Mouse (Mus musculus) lung, postnatal 36 days (tissue): Measurements from ENCODE around the gene Slc9a3r1.

Source experiments
- DNase-seq: peaks from one replicate; pipeline ENCODE4 v3.0.0; 2022; ENCODE audit warnings: mixed read lengths

Gene Slc9a3r1

GRCm38 (mm10) chr11:115162832-115163480 lies at the start of gene Slc9a3r1:
TSS of gene Slc9a3r1 (plus strand) at chr11:115163341.
- DNase-seq = peak; percentile 100

DNA sequence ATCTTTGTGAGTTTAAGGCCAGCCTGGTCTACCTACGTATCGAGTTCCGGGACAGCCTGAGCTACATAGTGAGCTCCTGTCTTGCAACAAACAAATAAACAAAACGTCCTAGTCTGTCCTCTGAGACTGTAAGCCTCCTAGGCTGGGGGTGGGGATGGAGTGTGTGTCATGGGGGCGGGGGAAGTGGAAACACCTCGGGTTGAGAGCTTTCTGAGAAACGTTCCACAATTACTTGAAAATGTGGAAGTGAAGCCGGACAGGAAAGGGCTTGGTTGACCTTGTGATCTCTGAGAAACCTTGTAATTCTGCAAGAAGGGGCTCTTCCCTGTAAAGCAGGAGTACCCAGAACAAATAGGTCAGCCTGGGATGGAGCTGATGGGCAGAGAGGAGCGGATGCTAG lies 43.7 kb upstream of the Slc9a3r1 start:
- peak; percentile 59 for DNase-seq

DNA sequence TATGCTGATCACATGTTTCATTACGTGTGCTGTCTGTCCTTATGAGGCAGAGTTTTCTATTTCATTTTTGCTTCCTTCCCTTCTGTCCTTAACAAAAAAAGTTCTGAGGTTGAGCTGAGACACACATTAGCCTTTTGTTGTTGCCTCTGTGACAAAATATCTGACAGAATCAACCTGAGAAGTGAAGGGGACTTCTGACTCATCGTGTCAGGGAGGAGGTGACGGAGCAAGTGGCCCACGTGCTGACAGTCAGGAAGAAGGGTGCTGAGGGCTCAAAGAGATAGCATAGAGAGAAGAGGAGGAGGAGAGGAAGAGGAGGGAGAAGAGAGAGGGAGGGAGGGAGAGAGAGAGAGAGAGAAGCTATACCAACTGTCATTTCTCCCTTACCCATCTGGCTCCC lies 34.7 kb upstream of the Slc9a3r1 start:
- DNase-seq = no peak

- DNase-seq = no peak
These were observed 33.5 kb upstream of the Slc9a3r1 start for GRCm38 (mm10) chr11:115129508-115130126.

- no peak for DNase-seq
These were observed 31.3 kb upstream of the Slc9a3r1 start for GRCm38 (mm10) chr11:115131768-115132381.

GRCm38 (mm10) chr11:115133800-115134199 lies 29.3 kb upstream of the Slc9a3r1 start, which contains the start of gene Cd300lf:
TSS of gene Cd300lf (minus strand) at chr11:115133992.
- peak; percentile 64 for DNase-seq

GRCm38 (mm10) chr11:115138597-115139262 lies 24.4 kb upstream of the Slc9a3r1 start:
- DNase-seq = peak; percentile 43

GRCm38 (mm10) chr11:115141970-115142369 lies 21.2 kb upstream of the Slc9a3r1 start:
- DNase-seq = no peak

DNA sequence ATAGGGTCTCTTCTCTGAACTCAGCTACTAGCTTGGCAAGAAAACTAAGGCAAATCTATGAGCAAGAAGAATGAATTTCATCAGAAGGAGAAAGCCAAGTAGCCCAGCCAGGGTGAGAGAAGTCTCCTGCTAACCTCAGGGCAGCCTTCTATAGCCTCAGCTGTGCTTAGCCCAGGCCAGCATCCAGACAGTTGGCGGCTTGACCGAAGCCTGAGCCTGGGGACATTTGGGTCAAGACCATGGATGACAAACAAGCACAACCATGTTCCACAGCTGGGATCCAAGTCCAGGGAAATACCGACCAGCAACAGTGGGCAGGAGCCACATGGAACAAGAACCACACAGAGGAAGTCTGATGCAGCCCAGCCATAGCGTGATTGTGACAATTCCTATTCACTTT lies 15.3 kb upstream of the Slc9a3r1 start:
- DNase-seq = no peak

GRCm38 (mm10) chr11:115150741-115151254 lies 12.3 kb upstream of the Slc9a3r1 start:
- DNase-seq = no peak

GRCm38 (mm10) chr11:115151755-115152429 lies 11.2 kb upstream of the Slc9a3r1 start:
- DNase-seq = peak; percentile 77

DNA sequence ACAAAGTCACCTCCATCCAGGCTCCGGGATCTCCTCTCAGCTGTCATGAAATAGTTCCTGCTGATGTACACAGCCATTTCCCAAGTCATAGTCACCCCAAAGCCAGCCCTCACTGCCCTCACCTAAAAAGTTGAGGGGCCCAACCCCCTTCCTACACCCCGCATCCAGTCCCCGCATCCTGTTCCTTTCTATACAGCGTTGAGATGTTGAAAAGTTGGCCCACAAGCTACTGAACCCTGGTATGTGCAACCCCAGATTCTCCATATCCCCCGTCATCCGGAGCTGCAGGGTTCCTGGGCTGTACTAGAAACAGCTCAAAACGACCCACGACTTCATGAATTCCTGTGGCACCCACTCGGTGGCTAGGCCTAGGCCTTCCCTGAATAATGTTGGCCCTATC lies 10.1 kb upstream of the Slc9a3r1 start:
- no peak for DNase-seq

GRCm38 (mm10) chr11:115153699-115154292 lies 9.3 kb upstream of the Slc9a3r1 start:
- DNase-seq = peak; percentile 91

- no peak for DNase-seq
These were observed 8.0 kb upstream of the Slc9a3r1 start for GRCm38 (mm10) chr11:115155053-115155634.

DNA sequence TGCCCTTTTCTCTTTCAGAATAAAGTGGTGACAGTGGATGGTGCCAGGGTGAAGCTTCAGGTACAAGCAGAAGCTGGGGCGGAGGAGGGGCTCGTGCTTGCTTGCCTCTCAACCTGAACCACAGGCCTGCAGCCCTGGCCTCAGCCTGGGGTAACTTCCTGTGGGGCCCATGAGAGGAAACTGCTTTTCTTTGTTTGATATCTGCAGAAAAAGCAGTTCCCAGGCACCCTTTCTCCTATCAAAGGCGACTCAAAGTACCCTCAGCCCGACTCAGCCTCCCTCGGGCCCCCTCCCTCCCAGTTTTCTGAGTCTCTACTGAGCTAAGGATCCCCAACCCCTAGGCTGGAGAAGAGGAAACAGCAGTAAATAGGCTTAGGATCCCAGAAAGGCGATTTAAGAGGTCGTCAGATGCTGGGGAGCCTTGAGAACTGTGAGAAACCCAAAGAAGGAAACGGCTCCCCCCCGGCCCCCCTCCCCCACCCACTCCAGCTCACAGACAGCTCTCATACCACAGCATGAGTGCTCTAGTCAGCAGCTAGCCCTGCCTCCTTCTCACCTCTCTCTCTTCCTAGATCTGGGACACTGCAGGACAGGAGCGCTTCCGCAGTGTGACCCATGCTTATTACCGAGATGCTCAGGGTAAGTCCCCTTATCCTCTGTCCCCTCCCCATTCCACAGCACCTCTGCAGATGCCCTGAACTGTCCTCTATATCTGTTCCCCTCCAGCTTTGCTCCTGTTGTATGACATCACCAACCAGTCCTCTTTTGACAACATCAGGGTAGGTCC lies 5.0 kb upstream of the Slc9a3r1 start:
- DNase-seq = peak; percentile 50

GRCm38 (mm10) chr11:115160016-115160797 lies 2.9 kb upstream of the Slc9a3r1 start:
- peak; percentile 95 for DNase-seq

GRCm38 (mm10) chr11:115160883-115161577 lies 2.1 kb upstream of the Slc9a3r1 start:
- peak; percentile 78 for DNase-seq

GRCm38 (mm10) chr11:115161578-115162204 lies 1.4 kb upstream of the Slc9a3r1 start:
- DNase-seq = peak; percentile 61

GRCm38 (mm10) chr11:115162205-115162601 lies 938 bp upstream of the Slc9a3r1 start:
- DNase-seq = no peak
